Comparison of ENCODE assay signal across 11 mouse cellular contexts in genomic region chr6:72659717-72660390, GRCm38 (mm10). TPM values are rescaled to one million over a fixed set of nuclear protein-coding genes. Genes with fewer than 3 reads are reported as not detected.
DNase-seq lines count a peak whose midpoint lies in the region; ATAC-seq lines count a peak whose summit lies in the region.
"Had no signal": no experiment of that assay in that cellular context is flagged by ENCODE, and none has a peak within 500 bp of the region (broad histone marks: within the 10 kb centered on the region; RNA-seq: fewer than 3 reads in every experiment).

No protein-coding gene starts in this region.

- H3K4me1 ChIP-seq in heart, embryonic 12.5 days (replicated peaks), result peaks cover 71% of the 10 kb centered on the region
- H3K4me1 ChIP-seq in midbrain, embryonic 15.5 days, result peaks cover 12% of the 10 kb centered on the region

- H3K4me3 ChIP-seq in heart, embryonic 12.5 days, result no peak overlapping the region
- H3K4me3 ChIP-seq in midbrain, embryonic 15.5 days, result no peak overlapping the region

- no peaks in the 10 kb centered on the region for H3K27me3 ChIP-seq in heart, embryonic 12.5 days (replicated peaks)
- H3K27me3 ChIP-seq in midbrain, embryonic 15.5 days (replicated peaks), result no peaks in the 10 kb centered on the region

- no peak overlapping the region for H3K4me2 ChIP-seq in heart, embryonic 12.5 days
- no peak overlapping the region for H3K4me2 ChIP-seq in midbrain, embryonic 15.5 days

- no peak for ATAC-seq in heart, embryonic 12.5 days (ENCODE audit: insufficient number of reproducible peaks, low FRiP score)
- ATAC-seq in common myeloid progenitor, adult 5-6 weeks (replicated peaks; ENCODE audit: low read depth, poor library complexity, severe bottlenecking), result peak; percentile 85
- ATAC-seq in midbrain, embryonic 15.5 days (replicated peaks), result no peak

- peak overlapping the region; percentile 61 for H3K27ac ChIP-seq in heart, embryonic 12.5 days (ENCODE audit: poor library complexity, severe bottlenecking)
- no peak overlapping the region for H3K27ac ChIP-seq in midbrain, embryonic 15.5 days

- no peaks in the 10 kb centered on the region for H3K36me3 ChIP-seq in heart, embryonic 12.5 days
- H3K36me3 ChIP-seq in midbrain, embryonic 15.5 days (replicated peaks), result no peaks in the 10 kb centered on the region
- H3K36me3 ChIP-seq: G1E had no signal

- 42% methylated on average over 8 of the region's 8 CpGs for WGBS in heart, embryonic 12.5 days
- WGBS in midbrain, embryonic 15.5 days, result 89% methylated on average over 8 of the region's 8 CpGs

- H3K9ac ChIP-seq in heart, embryonic 12.5 days, result no peak overlapping the region
- H3K9ac ChIP-seq in midbrain, embryonic 15.5 days, result no peak overlapping the region

- H3K9me3 ChIP-seq in heart, embryonic 12.5 days (replicated peaks), result no peaks in the 10 kb centered on the region
- no peaks in the 10 kb centered on the region for H3K9me3 ChIP-seq in midbrain, embryonic 15.5 days
- H3K9me3 ChIP-seq: G1E had no signal

- intact Hi-C loops in heart, postnatal 10 days (cut with DNase I), result no loop called here

- DNase-seq in heart, postnatal 10 days, result no peak
- DNase-seq in 3T3-L1 (ENCODE audit: low read depth, low spot score), result peak; percentile 98
- DNase-seq in kidney, postnatal 4 days, result peak; percentile 47 to 56
- no peak for DNase-seq in cerebellum, adult 8-10 months
- no peak for DNase-seq in layer of hippocampus, postnatal 36 days
- DNase-seq: cerebellum, adult 11 months; gastrocnemius, postnatal 14 days had no signal

RNA-seq across cellular contexts. Expression of gene Tgoln1, which starts 43.1 kb away (rescaled TPM):
- polyA plus RNA-seq in heart, embryonic 12.5 days (2016; fragmentation: Nextera tagmentation; extraction: Ambion mirVana), result 27.5 and 27.9 TPM in 2 replicates
- total RNA-seq in heart, postnatal 10 days (2021), result 10 to 100 TPM; 44.5 to 45.4 TPM
- total RNA-seq in common myeloid progenitor, adult 5-6 weeks (2017), result 56.4 and 66.7 TPM in 2 replicates
- 38.0 and 38.7 TPM in 2 replicates for polyA plus RNA-seq in midbrain, embryonic 15.5 days (2015; fragmentation: Nextera tagmentation; extraction: Ambion mirVana)
- total RNA-seq in layer of hippocampus, postnatal 36 days (2021), result 10 to 100 TPM; 88.8 to 91.6 TPM

Comparison
In these comparisons a context has a peak if more than half of its experiments do, and no peak if none do; other contexts are left out.
1. DNase-seq: peak in 3T3-L1 (single experiment) and kidney, postnatal 4 days (2 of 2); none in heart, postnatal 10 days (0 of 2), cerebellum, adult 8-10 months (single experiment) and layer of hippocampus, postnatal 36 days (0 of 2).